Mouse (Mus musculus): Measurements from ENCODE around the gene 2300009A05Rik.

Gene 2300009A05Rik

DNA sequence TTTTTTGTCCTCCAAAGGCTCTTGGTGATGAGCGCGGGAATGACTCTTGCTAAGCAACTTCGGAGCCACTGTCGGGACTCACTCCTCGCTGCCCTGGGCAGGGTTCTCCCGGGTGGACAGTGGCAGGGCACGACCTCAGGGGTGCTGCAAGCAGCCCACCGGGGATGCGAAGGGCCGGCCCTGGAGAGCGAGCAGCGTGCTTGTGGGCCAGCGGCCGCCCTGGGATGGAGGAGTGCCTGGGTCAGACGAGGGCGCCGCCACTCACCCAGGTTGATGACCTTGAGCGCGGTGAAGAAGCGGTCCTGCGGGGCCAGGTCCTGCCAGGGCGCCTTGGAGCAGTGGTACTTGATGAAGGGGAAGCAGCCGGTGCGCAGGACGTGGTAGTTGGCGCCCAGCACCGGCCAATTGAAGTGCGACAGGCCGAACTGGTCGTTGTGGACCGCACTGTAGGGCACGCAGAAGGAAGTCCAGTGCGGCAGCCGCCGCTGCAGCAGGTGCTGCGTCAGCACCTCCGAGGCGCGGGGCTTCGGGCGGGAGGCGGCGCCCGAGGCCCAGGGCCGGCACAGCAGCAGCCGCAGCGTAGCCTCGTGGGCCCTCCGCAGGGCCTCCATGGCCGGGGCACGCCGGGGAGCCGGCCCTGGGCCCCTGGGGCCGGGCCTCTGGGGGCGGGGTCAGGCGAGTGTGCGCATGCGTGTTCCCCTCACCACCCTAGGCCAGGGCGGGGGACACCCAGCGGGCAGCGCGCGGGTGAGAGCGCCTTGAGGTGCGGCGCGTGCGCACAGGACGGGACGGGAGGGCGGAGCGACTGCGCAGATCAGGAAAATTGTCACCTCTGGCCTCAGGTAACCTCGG is at the start of gene 2300009A05Rik:
2300009A05Rik (minus strand) TSS at position 636 of the 852 bp plus-strand sequence.
- DNase-seq, result peak; percentile 98

DNA sequence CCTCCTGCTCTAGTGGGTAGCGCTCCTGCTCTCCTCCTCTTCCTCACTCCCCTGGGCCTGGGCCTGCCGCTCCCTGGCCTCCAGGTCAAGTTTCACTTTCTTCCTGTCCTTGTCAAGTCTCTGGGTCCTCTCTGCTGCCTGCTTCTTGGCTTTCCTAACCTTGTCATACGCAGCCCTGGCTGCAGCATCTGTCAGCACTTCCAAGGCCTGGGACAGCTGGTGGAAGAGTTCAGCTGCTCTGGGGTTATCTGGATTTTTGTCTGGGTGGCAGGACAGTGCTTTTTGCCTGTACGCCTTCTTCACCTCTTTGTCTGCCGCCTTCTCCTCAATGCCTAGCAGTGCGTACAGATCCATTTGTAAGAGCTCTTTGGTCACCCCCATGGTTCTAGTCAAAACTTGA is 44.6 kb upstream of the 2300009A05Rik start:
- DNase-seq, result no peak

DNA sequence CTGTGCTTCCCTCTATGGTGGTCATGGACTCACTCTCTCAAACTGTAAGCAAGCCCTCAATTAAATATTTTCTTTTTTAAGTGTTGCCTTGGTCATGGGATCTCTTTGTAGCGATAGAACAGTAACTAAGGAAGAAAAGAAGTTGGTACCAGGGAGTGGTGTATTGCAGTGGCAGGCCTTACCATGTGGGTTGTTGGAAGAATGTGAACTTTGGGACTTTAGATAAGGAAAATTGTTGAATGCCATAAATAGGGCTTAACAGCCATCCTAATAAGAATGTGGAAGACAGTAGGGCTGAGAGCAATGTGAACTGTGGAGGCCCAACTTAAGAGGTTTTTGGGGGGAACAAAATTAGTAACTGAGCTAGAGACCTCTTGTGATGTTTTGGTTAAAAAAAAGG is 31.6 kb upstream of the 2300009A05Rik start:
- DNase-seq, result no peak

DNA sequence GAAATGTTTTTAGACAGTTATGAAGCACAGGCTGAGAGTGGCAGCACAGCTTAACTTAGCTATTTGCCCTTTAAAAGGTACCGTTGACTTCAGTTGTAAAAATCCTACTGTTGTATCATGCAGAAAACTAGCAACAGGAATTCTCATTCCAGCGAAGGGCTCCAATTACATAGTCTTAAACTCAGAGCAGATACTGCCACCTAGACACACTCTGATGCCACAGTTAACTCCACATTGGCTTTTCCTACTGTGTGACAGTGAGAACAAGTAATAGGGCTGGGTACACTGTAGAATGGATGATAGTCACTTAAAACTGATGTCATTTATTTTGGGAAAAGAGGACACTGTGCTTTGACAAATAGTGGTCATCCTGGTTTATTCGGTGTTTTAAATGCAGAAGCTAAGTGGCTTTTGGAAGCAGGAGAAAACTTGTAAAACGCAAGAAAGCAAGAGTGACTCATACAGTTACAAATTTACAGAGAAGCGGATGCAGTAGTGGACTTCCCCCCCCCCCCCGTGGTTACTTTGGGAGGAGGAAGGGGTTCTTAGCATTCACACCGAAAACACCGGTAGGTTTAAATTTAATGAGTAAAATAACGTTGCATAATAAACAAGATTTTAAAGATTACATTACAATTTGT is 22.2 kb upstream of the 2300009A05Rik start:
- DNase-seq, result no peak

DNA sequence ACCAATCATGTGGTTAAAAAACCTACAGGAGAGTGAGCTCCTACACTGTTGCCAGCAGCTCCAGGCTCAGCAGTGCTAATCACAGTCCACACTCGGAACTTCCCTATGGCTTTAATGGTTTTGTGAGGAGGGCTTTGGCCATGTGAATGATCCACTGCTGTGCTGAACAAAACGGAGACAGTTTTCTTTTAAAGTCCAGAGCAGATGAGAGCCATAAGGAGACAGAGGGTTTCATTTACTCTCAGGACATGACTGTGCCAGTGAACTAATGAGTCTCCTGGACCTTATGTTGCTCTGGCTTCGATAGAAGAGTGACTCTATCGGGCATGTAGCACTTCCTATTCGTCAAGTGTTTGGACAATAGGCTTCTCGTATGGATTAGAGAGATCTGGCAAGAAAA is 21.4 kb upstream of the 2300009A05Rik start:
- DNase-seq, result no peak

DNA sequence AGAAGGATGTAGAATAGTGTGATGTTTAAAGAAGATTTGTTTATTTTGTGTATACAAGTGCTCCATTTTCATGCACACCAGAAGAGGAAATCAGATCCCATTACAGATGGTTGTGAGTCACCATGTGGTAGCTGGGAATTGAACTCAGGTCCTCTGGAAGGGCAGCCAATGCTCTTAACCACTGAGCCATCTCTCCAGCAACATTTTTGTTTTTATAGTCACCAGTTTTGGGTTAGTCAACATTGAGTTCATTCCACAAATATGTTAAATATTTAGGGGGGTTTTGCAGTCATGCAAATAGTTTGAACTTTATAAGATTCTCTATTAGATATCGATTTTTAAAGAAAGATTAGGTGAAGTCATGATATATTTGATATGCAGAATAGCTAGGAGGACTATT is 1.1 kb upstream of the 2300009A05Rik start:
- DNase-seq, result no peak

DNA sequence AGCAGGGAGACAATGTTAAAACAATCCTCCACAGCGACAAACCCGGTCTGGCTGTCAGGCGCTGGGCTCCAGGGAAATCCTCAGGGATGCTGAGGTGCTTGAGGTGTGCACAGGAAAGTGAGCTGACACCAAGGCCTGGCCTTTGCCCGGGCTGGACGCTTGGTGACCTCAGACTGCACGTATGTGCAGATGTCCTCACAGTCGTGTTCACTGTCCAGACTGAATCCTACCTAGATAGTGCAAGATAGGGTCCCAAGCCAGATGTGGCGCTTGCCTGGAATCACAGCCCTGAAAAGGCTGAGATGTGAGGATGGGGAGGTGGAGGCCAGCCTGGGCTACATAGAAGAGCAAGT is 393 bp upstream of the 2300009A05Rik start:
- DNase-seq, result no peak

DNA sequence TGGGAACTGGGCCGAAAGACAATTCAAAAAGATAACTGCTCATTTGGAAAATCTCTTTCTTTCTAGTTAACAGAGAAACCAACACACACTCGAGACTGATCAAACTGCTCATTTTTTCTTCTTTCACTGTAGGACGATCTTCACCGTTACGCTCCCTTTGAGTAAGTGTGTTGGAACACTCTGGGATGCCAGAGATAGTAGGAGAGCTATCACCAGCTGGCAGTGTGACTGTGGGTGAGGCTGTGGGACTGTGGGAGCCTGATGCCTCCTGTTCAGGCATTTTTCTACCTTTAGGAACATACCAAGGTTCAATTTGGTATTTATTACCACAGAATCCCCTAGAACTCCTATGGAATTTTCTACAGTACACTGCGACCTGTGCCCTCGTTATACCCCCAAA is 3.4 kb downstream of the 2300009A05Rik start:
- no peak for DNase-seq

DNA sequence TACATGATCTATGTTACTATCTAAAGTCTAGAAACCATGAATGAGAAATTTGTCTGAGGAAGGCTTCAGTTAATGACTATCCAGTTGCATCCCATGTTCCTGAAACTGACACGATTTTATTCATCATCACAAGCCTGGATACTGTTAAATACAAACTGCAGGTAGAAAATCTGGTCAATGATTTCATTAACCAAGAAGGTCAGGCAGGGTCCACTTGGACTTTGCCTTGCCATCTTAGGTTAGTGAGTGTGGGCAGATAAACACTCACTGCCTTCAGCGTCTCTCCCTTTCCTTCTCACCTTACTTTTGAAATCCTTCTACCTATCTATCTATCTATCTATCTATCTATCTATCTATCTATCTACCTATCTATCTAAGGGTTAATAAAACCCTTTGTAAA is 7.7 kb downstream of the 2300009A05Rik start:
- DNase-seq, result no peak

DNA sequence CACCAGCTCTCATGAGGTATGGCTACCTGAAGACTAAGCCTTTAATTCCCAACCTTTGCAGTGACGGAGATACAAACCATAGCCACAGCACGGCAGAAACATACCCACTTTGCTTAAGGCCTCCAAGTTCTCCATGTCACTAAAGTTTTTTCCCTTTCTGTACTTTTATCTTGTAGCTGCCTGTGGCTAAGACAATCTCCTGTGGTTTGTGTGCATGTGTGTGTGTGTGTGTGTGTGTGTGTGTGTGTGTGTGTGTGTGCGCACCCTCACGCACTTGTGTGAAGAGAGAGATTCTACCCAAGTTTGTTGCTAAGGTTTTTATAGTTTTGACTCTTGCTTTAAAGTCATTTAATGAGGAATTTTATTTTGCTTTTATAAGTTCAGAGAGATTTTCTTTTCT is 16.3 kb downstream of the 2300009A05Rik start:
- DNase-seq, result no peak

DNA sequence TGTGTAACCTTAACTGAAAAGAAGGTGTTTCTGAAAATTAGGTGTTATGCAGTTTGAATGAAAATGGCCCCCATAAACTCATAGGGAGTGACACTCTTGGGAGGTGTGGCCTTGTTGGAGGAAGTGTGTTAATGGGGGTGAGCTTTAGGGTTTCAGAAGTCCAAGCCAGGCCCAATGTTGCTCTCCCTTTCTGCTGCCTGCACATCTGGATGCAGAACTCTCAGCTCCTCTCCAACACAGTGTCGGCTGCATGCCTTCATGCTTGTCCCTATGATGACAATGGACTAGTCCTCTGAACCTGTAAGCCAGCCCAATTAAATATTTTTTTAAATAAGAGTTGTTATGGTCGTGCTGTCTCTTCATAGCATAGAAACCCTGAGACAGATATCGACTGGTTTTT is 18.7 kb downstream of the 2300009A05Rik start:
- no peak for DNase-seq

DNA sequence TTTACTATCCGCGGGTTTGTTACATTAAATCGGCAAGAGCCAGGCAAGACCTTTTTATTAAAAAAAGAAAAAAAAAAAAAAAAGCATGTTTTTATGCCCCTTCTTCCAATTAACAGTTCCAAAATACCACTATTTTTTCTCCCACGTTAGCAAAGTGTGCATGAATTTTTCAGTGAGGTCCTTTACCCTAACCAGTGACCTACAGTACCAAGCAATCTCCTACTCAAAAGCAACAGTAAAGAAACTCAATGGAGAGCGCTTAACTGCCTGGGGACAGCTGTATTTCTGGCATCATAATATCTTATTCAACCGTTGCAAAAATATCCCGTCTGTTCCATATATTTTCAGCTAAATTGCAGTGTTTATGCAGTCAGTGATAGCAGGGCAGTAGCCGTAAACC is 20.9 kb downstream of the 2300009A05Rik start:
- no peak for DNase-seq

DNA sequence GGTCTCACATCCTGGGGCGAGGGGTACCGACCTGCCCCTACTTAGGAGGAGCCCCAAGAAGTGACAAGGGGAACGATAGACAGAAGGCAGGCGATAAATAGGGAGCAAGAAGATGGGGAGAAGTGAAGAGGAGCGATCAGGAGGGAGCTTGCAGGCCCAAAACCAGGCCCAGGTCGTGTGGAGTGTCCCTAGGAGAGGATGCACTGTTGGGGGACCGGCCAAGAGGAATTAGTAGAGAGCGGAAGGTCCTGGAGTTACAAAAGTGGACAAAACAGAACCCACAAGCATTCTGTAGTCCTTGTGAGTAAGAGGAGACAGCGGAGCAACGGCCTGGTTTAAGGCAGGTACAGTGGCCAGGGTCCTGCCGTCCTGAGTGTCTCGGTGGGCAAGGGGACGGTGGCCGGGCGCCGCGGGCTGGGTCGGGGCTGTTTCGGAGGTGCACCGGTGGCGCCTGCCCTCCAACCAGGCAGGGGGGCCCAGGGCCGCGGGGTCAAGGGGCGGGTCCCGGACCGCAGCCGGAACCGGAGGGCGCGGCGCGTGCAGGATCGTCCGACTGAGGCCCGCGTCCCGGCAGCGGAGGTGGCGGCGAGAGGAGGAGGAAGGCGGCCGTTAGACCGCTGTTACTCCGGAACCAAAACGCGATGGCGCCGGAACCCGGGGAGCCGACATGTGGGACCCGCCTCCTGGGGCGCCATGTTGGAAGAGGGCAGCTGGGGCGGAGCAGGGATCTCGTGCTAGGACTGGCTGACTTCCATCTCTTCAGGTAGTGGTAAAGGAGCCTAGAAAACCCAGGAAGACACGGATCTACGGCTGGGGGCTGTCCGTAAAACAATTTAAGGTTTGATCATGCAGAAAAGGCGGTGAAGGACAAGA is 21.5 kb downstream of the 2300009A05Rik start, which contains the start of gene Map2k5:
Map2k5 (minus strand) TSS at position 633 of the 873 bp plus-strand sequence.
- DNase-seq, result peak; percentile 95

DNA sequence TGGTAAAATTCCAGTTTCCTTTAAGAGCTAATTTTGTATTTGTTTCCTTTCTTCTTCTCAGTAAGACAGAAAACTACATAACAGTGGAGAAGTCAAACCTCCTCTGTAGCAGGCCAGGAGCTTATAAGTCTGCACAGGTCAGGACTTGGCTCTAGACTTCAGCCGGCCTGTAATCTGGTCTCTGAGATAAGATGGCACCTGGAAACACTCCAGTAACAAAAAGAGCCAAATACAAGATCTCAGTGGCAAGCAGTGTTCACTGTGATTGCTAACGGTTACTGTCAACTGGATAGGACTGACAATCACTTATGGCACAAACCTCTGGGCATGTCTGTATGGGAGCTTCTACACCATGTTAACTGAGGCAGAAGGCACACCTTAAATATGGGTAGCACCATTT is 25.7 kb downstream of the 2300009A05Rik start:
- no peak for DNase-seq

DNA sequence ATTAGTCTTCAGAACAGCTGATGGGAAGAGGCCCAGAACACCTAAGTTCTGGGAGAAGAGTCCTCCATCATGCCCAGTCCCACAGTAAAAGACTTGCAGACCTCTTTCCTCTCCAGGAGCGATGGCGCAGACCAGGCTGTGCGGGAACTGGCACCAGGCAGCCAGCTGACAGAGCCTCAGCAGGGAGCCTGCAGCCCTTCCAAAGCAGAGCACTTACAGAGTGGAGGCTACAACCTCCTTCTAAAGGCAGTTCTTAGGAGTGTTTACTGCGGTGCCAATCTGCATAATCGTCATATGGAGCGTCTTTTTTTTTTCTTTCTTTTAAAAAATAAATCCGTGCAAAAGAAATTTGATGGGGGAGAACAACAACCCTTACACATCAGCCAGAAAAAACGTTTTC is 26.5 kb downstream of the 2300009A05Rik start:
- DNase-seq, result no peak

DNA sequence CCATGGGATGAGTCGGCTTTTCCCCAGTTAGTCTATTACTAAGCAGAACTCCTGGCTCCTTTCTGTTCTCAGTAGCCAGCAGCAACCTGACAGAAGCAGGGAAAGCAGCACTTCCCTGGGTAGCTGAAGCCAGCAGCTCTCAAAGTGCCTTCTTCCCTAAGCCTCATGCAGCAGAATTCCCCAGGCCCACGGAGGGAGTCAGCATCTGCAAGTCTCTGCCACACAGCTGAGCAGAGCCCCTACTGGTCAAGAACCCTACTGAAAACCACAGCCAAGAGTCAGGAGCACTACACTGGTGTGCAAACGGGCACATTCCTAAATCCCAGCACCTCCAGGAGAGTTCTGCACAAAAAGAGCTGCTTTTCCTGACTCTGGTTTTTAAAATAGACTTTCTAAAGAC is 38.6 kb downstream of the 2300009A05Rik start:
- no peak for DNase-seq

DNA sequence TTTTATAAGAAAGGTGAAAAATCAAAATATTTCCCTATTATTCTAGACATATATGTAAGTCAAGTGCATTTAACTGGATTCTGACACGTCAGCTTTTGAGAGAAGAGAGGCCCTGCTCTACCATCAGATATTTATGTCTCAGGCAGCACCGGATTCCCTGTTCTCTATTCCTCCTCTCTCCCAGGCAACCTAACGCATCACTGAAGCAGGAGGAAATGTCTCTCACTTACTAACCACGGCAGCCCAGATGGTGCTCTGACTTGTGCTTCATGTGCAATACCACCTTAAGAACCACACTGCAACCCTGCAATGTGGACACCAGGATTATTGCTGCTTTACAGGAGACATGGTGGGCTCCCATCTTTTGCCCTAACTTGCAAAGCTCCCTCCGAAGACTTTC is 40.0 kb downstream of the 2300009A05Rik start:
- no peak for DNase-seq

DNA sequence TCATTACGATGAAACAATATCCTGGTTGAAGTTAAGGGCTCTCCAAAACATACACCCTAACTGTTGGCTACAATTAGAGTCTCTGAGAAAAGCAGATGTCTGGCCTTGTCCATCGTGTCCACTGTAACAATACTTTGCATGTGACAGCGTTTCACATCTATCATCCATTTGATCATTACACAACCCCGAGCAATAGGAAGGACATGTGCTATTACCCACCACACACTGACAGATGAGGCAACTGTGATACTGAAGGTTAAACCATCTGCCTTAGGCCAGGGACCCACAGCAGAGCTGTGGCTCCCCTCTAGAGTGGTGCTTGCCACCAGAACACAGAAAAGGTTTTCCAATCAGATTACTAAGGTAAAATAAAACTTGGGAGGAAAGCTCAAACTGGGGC is 42.3 kb downstream of the 2300009A05Rik start:
- no peak for DNase-seq

DNA sequence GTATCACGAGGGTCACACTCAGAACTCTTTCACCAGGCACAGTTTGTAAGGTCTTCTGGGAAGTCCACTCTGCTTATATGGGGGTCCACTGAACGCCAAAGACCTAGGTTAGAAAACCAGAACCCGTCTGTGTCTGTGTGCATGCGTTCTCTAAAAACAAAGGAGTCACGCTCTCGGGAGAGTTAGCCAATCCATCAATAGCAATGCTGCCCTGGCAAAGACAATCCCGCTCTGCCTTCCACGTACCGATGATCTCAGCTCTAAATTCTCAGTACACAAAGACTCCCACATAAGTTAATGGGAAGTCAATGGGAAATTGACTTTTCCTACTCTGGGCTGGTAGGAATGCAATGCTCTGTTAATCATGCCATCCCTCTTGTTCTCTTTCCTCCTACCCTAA is 42.8 kb downstream of the 2300009A05Rik start:
- no peak for DNase-seq

DNA sequence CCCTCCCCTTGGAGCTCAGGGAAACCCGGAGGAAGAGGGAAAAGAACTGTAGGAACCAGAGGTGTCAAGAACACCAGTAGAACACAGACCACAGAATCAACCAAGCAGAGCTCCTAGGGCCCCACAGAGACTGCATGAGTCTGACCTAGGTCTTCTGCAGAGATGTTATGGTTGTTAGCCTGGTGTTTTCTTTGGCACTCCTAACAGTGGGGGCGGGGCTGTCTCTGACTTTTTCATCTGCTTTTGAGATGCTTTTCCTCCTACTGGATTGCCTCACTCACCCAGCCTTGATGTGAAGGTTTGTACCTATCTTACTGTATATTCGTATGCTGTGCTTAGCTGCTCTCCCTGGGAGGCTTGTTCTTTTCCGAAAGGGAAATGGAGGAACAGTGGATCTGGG is 44.9 kb downstream of the 2300009A05Rik start:
- no peak for DNase-seq

DNA sequence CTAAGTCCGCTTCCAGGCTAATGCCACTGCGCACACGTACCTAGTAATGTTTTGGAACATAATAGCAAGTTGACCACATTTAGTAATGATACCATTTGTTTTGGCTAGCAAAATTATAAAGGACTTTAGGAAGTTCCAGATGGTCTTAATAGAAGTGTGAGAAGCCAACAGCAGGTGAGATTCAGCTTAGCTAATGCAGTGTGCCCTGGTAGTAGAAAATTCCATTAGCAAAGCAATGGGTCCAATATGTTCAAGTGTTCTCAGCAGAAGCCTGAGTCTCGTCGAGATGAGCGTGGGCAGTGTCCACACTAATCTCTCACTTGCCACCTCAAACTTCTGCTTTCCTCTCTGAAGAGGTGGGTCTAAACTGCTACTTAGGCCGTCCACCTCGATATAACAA is 49.0 kb downstream of the 2300009A05Rik start:
- DNase-seq, result no peak

DNA sequence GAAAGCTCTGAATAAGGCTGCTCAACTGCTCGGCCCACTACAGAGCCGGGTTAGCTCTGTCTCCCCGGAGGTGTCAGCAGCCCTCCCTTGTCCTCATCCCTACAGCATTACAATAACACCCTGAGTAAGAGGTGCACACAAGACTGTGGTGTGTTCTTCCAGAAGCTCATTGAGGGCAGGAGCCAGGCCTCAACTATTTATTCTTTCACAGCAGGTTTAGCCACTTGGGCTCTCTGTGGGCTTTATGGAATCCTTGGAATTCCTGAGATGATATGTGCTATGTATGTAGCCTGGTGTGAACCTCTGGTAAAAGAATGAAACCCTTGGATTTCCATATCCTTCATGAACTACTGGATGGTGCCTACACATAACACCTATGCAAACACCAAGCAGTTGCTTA is 49.8 kb downstream of the 2300009A05Rik start:
- no peak for DNase-seq

DNA sequence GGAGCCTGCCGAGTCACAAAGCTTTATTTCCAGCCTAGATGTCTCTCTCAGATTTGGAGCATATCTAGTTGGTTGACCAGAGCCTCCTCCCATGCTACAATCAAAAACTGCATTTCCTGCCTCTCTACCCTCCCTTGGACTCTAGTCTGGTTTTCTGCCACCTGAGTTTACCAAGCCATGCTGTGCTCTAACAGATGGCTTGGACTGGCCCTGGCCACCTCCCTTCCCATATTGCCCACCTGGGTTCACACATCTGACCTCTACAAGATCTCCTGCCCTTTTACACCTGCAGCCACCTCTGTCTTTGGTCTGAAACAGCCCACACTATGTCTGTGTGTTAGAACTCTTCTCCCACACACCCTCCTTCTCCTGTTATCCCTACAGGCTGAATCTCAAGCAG is 50.9 kb downstream of the 2300009A05Rik start:
- no peak for DNase-seq

DNA sequence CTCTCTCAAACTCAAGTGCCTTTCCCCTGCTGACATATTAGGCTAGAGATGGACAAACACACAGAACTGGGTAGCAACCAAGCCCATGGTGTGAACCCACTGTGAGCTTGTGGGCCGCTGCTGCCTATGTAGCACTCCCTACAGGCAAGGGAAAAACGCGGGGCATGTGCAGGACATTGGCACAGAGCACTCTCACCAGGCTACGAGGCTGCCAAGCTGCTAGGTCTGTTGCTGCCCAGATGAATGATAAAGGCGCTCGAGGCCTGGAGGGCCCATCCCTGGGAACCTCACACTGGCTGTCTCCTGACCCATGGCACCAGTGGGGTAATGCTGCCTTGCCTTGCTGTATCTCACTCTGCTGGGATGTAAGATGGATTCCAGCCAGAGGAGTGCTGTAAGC is 53.0 kb downstream of the 2300009A05Rik start:
- DNase-seq, result no peak

All from thymus, postnatal 14 days (tissue).